Comparison of ENCODE assay signal across 8 mouse cellular contexts in genomic region chr7:141291921-141292582, GRCm38 (mm10). TPM values are rescaled to one million over a fixed set of nuclear protein-coding genes. Genes with fewer than 3 reads are reported as not detected.
DNase-seq lines count a peak whose midpoint lies in the region; ATAC-seq and TF ChIP-seq lines count a peak whose summit lies in the region.

Gene Drd4 (plus strand): TSS chr7:141292006.

- peak; percentile 78 for DNase-seq in lung, embryonic 14.5 days
- no peak for DNase-seq in lung, adult 18-20 months
- peak; percentile 84 for DNase-seq in embryonic facial prominence, embryonic 10.5 days (ENCODE audit: low spot score)
- peak; percentile 69 for DNase-seq in midbrain, embryonic 14.5 days
- no peak for DNase-seq in spleen, postnatal 36 days (ENCODE audit: low spot score in 2 of 2)
- no peak for DNase-seq in adrenal gland, adult 18-20 months (ENCODE audit: low spot score in 2 of 2)
- DNase-seq in gastrocnemius, postnatal 4 days (ENCODE audit: low spot score in 2 of 2): no peak

- H3K27ac ChIP-seq in lung, embryonic 14.5 days (ENCODE audit: low read depth): no peak within 1 kb of the TSS
- H3K27ac ChIP-seq in embryonic facial prominence, embryonic 10.5 days (replicated peaks): peak within 1 kb of the TSS; percentile 77
- H3K27ac ChIP-seq in hindbrain, embryonic 16.5 days (ENCODE audit: low read depth, low read length): no peak within 1 kb of the TSS
- no peak within 1 kb of the TSS for H3K27ac ChIP-seq in midbrain, embryonic 14.5 days (replicated peaks; ENCODE audit: low read depth, low read length)

- 2% methylated on average over 46 of the region's 46 CpGs for WGBS in lung, embryonic 14.5 days
- WGBS in embryonic facial prominence, embryonic 10.5 days: 1% methylated on average over 46 of the region's 46 CpGs
- 2% methylated on average over 42 of the region's 46 CpGs for WGBS in hindbrain, embryonic 16.5 days
- 1% methylated on average over 46 of the region's 46 CpGs for WGBS in midbrain, embryonic 14.5 days

- H3K9me3 ChIP-seq in lung, embryonic 14.5 days (ENCODE audit: low read depth, low read length): no peaks in the 10 kb centered on the region
- H3K9me3 ChIP-seq in embryonic facial prominence, embryonic 10.5 days: no peaks in the 10 kb centered on the region
- no peaks in the 10 kb centered on the region for H3K9me3 ChIP-seq in hindbrain, embryonic 16.5 days (ENCODE audit: control insufficient read depth, low read length)
- no peaks in the 10 kb centered on the region for H3K9me3 ChIP-seq in midbrain, embryonic 14.5 days (ENCODE audit: control insufficient read depth, low read length)

- peak within 1 kb of the TSS; percentile 43 for H3K4me3 ChIP-seq in lung, embryonic 14.5 days (ENCODE audit: low read depth, low read length)
- H3K4me3 ChIP-seq in embryonic facial prominence, embryonic 10.5 days: peak within 1 kb of the TSS; percentile 70
- H3K4me3 ChIP-seq in hindbrain, embryonic 16.5 days (ENCODE audit: low read length): peak within 1 kb of the TSS; percentile 62
- peak within 1 kb of the TSS; percentile 48 for H3K4me3 ChIP-seq in midbrain, embryonic 14.5 days (replicated peaks; ENCODE audit: low read depth, low read length)

- peak within 1 kb of the TSS; percentile 46 for H3K9ac ChIP-seq in lung, embryonic 14.5 days
- peak within 1 kb of the TSS; percentile 76 for H3K9ac ChIP-seq in hindbrain, embryonic 16.5 days (ENCODE audit: low read depth, low read length)
- peak within 1 kb of the TSS; percentile 63 for H3K9ac ChIP-seq in midbrain, embryonic 14.5 days (replicated peaks; ENCODE audit: low read length)

- H3K27me3 ChIP-seq in lung, embryonic 14.5 days (ENCODE audit: insufficient read depth, low read length): peaks cover 50% of the 10 kb centered on the region
- peaks cover 77% of the 10 kb centered on the region for H3K27me3 ChIP-seq in embryonic facial prominence, embryonic 10.5 days (replicated peaks; ENCODE audit: low read depth, poor library complexity, severe bottlenecking)
- H3K27me3 ChIP-seq in hindbrain, embryonic 16.5 days (replicated peaks; ENCODE audit: control insufficient read depth, insufficient read depth, low read length): peaks cover 34% of the 10 kb centered on the region
- peaks cover 54% of the 10 kb centered on the region for H3K27me3 ChIP-seq in midbrain, embryonic 14.5 days (ENCODE audit: control insufficient read depth, insufficient read depth, low read length)

- peak; percentile 84 for ATAC-seq in lung, embryonic 14.5 days (ENCODE audit: insufficient read depth)
- peak; percentile 57 for ATAC-seq in hindbrain, embryonic 16.5 days
- ATAC-seq in midbrain, embryonic 14.5 days (ENCODE audit: low FRiP score, low TSS enrichment): peak; percentile 62; the same call in 1 of the 2 replicates

- H3K4me2 ChIP-seq in lung, embryonic 14.5 days: peak within 1 kb of the TSS; percentile 86
- H3K4me2 ChIP-seq in hindbrain, embryonic 16.5 days (ENCODE audit: low read length): peak within 1 kb of the TSS; percentile 99
- H3K4me2 ChIP-seq in midbrain, embryonic 14.5 days (ENCODE audit: low read length): peak within 1 kb of the TSS; percentile 95

- H3K4me1 ChIP-seq in lung, embryonic 14.5 days (ENCODE audit: insufficient read depth): peaks cover 11% of the 10 kb centered on the region
- H3K4me1 ChIP-seq in embryonic facial prominence, embryonic 10.5 days: peaks cover 36% of the 10 kb centered on the region
- H3K4me1 ChIP-seq in hindbrain, embryonic 16.5 days (ENCODE audit: control insufficient read depth, insufficient read depth, low read depth, low read length): peaks cover 20% of the 10 kb centered on the region
- peaks cover 21% of the 10 kb centered on the region for H3K4me1 ChIP-seq in midbrain, embryonic 14.5 days (ENCODE audit: control insufficient read depth, insufficient read depth, low read length)

- no peak for TF ChIP-seq CTCF in lung, embryonic 14.5 days (IDR thresholded peaks at IDR 0.05; ENCODE audit: low read depth)

- H3K36me3 ChIP-seq in lung, embryonic 14.5 days (ENCODE audit: insufficient read depth): peaks cover 6% of the 10 kb centered on the region; the same call in 1 of the 2 replicates
- H3K36me3 ChIP-seq in embryonic facial prominence, embryonic 10.5 days (replicated peaks): peaks cover 15% of the 10 kb centered on the region
- H3K36me3 ChIP-seq in hindbrain, embryonic 16.5 days (ENCODE audit: control insufficient read depth, insufficient read depth, low read length): peaks cover 1% of the 10 kb centered on the region; the same call in 1 of the 2 replicates
- H3K36me3 ChIP-seq in midbrain, embryonic 14.5 days (ENCODE audit: control insufficient read depth, insufficient read depth, low read length): peaks cover 5% of the 10 kb centered on the region

RNA-seq across cellular contexts. Expression of gene Drd4, which starts in this region (rescaled TPM):
- 1.0 and 1.4 TPM in 2 replicates for polyA plus RNA-seq in lung, embryonic 14.5 days (2014; fragmentation: Nextera tagmentation; extraction: Ambion mirVana)
- polyA plus RNA-seq in embryonic facial prominence, embryonic 10.5 days (2016; fragmentation: Nextera tagmentation; extraction: Ambion mirVana): 0.60 and 0.86 TPM in 2 replicates
- polyA plus RNA-seq in hindbrain, embryonic 16.5 days (2015; fragmentation: Nextera tagmentation; extraction: Ambion mirVana): 0.64 and 1.00 TPM in 2 replicates
- polyA plus RNA-seq in midbrain, embryonic 14.5 days (2014; fragmentation: Nextera tagmentation; extraction: Ambion mirVana): 0.53 and 0.54 TPM in 2 replicates
- under 1 TPM; 0.19 to 0.27 TPM for total RNA-seq in adrenal gland, adult 18-20 months (2021)
- total RNA-seq in gastrocnemius, postnatal 4 days (2021): under 1 TPM; 0.16 to 0.25 TPM

Comparison
In these comparisons a context has a peak if more than half of its experiments do, and no peak if none do; other contexts are left out.
1. Peak in DNase-seq, H3K4me3 ChIP-seq and H3K27ac ChIP-seq in embryonic facial prominence, embryonic 10.5 days; RNA of the gene not detected or under 1 TPM.
2. Peak in ATAC-seq, H3K4me3 ChIP-seq, H3K9ac ChIP-seq and H3K4me2 ChIP-seq in hindbrain, embryonic 16.5 days; RNA of the gene not detected or under 1 TPM.
3. Peak in DNase-seq, ATAC-seq, H3K4me3 ChIP-seq, H3K9ac ChIP-seq and H3K4me2 ChIP-seq in midbrain, embryonic 14.5 days; RNA of the gene not detected or under 1 TPM.